Mouse (Mus musculus) MN1 (cell line): ENCODE data around the gene Gm7903.
"Not testable (repeated sequence)": the region's sequence is repeated elsewhere in the genome, so short reads cannot be mapped to it uniquely, and the experiment has no call there.

Source experiments
- DNase-seq: peaks from one replicate; pipeline ENCODE4 v3.0.0-alpha.2; 2016; ENCODE audit warnings: low spot score

Gm7903 gene

DNA sequence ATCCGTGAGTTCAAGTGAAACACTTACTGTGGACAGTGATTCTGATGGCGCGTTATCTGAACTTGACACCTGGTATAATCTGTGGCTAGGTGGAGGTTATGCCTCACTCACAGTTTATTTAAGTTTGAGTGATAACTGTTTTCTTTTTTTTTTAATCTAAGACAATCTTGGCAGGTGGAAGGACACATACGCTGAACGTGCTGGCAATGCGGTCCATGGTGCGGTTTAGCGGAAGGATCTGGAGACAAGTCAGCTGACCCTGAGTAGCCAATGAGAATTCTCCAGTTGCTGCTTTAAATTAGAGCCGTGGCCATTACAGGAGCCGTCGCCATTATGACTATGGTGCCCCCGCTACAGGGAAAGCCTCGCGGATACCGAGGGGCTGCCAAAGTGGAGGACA lies at the start of gene Gm7903:
Gm7903 (plus strand) TSS at position 301 of the 400 bp plus-strand sequence.
- not testable (repeated sequence) for DNase-seq

DNA sequence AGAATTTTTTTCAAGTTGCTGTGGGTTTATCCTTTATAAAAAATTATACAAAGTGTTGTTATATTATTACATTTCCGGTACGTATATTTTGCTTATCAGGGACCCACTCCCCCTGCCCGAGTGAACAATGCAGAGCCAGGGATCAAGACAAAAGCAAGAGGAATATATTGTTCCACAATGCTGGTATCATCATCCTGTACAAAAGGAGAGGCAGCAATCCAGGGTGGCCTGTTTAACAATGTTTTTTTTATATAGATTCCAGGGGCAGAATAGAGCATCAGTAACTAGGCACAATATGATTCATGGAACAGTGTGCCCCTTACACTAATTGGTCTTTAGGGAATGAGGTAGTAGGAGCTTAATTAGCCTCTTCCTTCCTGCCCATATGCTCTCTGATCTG lies 30.1 kb upstream of the Gm7903 start:
- not testable (repeated sequence) for DNase-seq

GRCm38 (mm10) chrX:135421203-135421602 lies 12.4 kb upstream of the Gm7903 start:
- DNase-seq, result not testable (repeated sequence)

DNA sequence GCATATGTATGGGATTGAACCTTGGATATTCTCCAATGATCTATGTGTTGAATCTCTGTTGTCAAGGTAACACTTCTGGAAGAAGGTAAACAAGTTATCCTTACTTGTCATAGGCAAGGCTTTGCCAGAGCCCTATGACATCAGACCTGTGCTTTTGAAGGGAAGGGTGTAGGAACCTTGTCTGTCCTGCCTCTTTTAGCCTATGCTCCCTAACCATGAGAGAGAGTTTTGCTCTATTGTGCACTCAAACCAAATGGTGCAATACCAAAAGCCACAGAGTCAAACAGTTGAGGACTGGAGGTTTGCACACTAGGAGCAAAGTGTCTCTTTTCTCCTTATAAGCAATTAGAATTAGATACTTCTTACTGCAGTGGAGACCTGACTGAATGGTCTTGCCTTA lies 11.8 kb upstream of the Gm7903 start:
- DNase-seq, result not testable (repeated sequence)

GRCm38 (mm10) chrX:135422473-135422872 lies 11.2 kb upstream of the Gm7903 start:
- not testable (repeated sequence) for DNase-seq

DNA sequence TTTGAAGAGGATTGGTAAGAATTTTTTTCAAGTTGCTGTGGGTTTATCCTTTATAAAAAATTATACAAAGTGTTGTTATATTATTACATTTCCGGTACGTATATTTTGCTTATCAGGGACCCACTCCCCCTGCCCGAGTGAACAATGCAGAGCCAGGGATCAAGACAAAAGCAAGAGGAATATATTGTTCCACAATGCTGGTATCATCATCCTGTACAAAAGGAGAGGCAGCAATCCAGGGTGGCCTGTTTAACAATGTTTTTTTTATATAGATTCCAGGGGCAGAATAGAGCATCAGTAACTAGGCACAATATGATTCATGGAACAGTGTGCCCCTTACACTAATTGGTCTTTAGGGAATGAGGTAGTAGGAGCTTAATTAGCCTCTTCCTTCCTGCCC lies 30.5 kb downstream of the Gm7903 start:
- not testable (repeated sequence) for DNase-seq

- not testable (repeated sequence) for DNase-seq
Measured at GRCm38 (mm10) chrX:135481902-135482301, 48.3 kb downstream of the Gm7903 start.

GRCm38 (mm10) chrX:135483183-135483582 lies 49.5 kb downstream of the Gm7903 start:
- not testable (repeated sequence) for DNase-seq
